Mouse (Mus musculus) neutrophil, adult 65 days (primary cell): ENCODE measurements around the gene Eppin. TPM values are rescaled to one million over a fixed set of nuclear protein-coding genes. Genes with fewer than 3 reads are reported as not detected.

ENCODE experiments used
- total RNA-seq: library from RNA; stranded (reverse); gene quantifications from 2 replicates; pipeline ENCODE4 v1.2.4, GENCODE M21; 2023

Eppin gene
- total RNA-seq, result not detected in 2 replicates

DNA sequence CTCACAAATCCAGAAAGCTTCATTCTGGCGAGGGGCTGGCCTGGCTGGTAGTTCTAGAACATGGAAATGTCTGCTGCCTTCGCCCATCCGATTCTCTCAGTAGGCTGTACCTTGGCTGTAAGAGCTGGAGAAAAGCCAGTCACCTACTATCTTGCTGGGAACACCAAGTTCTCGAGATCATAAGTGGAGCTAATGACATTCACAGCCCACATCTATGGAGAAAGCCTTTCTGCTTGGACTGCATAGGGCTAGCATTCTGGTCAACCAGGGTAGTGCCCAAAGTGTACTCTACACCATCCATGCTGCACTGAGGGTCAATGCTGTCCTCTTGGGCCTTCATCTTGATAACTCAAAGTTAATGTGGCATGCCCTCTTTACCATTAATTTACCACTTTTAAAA lies at the start of gene Eppin:
TSS of gene Eppin (minus strand) at position 101 of the 400 bp plus-strand sequence.

DNA sequence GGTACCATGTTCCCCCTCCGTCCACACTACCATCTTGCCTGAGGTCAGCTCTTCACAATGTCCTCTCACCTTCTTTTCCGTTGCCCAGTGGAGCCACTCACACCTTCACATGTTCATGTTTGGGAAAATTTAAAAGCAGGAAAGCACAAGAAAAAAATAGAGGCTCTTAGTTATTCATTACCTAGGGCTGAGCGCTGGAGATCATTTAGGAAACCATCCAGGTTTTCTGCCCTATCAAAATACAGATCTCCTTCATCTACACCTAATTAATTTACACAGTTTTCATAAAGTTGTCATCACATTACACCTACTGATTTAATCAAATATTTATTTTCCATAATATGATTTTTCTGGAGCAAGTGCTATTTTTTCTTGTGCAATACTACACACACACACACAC lies 45.3 kb upstream of the Eppin start, which contains the start of gene Wfdc16:
TSS of gene Wfdc16 (minus strand) at position 101 of the 400 bp plus-strand sequence.

DNA sequence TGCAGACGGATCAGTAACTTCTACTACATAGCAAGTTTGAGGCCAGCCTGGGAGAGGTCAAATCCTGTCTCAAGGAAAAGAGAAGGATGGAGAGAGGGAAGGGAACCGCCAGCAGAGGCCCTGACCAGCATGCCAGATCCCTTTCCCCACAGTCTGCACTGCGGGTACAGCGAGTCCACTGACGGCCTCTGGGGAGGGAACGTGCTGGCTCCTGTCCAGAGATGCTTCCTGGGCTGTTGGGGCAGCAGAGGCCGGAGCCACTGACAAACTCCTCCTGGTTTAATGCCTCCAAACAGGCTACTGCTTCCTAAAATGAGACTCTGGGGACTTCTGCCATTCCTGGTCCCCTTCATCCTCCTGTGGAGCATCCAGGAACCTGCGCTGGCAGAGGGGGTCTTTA lies 20.1 kb upstream of the Eppin start, which contains the start of the genes Wfdc6b and Wfdc8:
TSS of gene Wfdc6b (plus strand) at position 52 of the 400 bp plus-strand sequence.
TSS of gene Wfdc8 (minus strand) at position 156 of the 400 bp plus-strand sequence.

DNA sequence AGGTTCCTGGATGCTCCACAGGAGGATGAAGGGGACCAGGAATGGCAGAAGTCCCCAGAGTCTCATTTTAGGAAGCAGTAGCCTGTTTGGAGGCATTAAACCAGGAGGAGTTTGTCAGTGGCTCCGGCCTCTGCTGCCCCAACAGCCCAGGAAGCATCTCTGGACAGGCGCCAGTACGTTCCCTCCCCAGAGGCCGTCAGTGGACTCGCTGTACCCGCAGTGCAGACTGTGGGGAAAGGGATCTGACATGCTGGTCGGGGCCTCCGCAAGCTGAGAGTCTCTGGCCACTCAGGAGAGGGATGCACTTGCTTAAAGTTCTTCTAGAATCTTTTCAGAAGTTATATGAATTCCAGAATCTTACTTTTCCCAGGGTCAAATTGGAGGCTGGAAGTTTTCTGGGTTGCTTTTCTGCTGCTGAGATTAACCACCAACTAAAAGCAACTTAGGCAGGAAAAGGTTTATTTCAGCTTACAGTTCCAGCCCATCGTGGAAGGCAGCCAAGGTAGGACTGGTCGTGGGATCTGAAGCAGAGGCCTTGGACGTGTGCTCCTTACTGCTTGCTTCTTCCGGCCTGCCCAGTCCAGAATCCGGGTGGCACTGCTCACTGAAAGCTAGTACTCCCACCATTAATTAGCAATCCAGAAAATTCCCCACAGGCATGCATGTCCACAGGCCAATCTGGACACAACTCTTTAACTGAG lies 8.2 kb downstream of the Eppin start, which contains the start of gene Wfdc6a:
TSS of gene Wfdc6a (minus strand) at position 423 of the 701 bp plus-strand sequence.

DNA sequence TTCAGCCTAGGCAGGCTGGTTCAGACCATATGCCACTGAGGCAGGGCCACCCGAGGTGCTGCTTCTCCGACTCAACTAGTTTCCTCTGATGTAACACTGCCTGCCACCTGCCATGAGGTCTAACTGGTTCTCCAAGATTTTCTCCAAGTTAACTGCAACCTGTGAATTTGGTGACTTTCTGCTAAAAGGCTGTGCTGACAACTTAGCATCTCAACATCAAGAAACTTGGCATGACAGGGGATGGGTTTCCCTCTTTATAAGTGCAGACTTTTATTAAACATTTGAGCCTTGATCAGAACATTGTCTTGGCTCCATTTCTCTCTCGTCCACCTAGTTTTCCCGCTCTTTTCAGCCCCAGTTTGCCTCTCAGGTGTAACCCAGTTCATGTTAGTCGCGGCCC lies 20.0 kb downstream of the Eppin start, which contains the start of gene Spint3:
TSS of gene Spint3 (minus strand) at position 101 of the 400 bp plus-strand sequence.

DNA sequence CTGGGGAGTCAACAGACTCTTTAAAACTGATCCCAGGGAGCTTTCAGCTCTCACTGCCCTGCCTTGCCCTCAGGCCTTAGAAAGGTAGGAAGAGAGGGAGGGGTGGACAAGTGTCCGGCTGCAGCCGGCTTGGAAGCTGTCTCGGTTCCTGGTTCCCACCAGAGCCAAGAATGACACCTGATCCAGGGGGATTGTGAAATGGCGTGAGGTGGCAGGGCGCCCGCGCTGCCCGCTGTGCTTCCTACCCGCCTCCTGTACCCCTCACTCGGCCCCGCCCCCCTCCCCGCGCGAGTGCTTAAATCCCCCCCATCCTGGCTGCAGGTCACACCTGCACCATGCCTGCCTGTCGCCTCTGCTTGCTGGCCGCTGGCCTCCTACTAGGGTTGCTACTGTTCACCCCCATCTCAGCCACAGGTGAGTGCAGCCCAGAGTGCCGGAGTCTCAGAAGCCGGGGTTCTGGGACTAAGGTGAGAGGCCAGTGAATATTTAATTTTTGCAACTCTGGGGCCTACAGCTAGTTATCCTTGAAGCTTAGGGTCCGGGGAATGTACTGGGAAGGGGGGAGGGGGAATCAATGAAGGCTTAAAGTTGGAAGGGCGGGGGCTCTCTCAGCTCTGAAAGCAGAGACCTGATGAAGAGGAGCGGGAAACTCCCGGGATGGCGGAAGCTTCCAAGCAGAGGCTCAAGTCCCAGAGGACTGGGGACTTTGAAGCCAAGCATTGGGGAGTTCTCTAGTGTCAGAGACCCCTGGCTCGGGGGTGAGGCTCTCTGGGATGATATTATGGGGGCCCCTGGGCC lies 30.8 kb downstream of the Eppin start, which contains the start of gene Wfdc2:
TSS of gene Wfdc2 (plus strand) at position 23 of the 798 bp plus-strand sequence.

Other genes with a start within 250 kb of the Eppin start
- 705 and 906 TPM in 2 replicates for gene Slpi, start 204.5 kb downstream of the Eppin start, total RNA-seq
- not detected in 2 replicates for gene Rbpjl, start 190.5 kb downstream of the Eppin start, total RNA-seq
- gene Matn4, start 188.4 kb downstream of the Eppin start, total RNA-seq, result not detected in 2 replicates
- 1.4 and 5.3 TPM in 2 replicates for gene Sdc4, start 149.7 kb downstream of the Eppin start, total RNA-seq
- 32.7 and 33.5 TPM in 2 replicates for gene Sys1, start 136.6 kb downstream of the Eppin start, total RNA-seq
- gene Gm20458, start 132.6 kb downstream of the Eppin start, total RNA-seq, result 0.63 TPM in 1 of 2 replicates, not detected in the other
- not detected in 2 replicates for gene Trp53tg5, start 119.9 kb downstream of the Eppin start, total RNA-seq
- gene Dbndd2, start 107.5 kb downstream of the Eppin start, total RNA-seq, result 2.1 and 3.2 TPM in 2 replicates
- 42.1 and 46.4 TPM in 2 replicates for gene Pigt, start 96.1 kb downstream of the Eppin start, total RNA-seq
- not detected in 2 replicates for gene Wfdc2, start 31.2 kb downstream of the Eppin start, total RNA-seq
- not detected in 2 replicates for gene Spint3, start 20.1 kb downstream of the Eppin start, total RNA-seq
- not detected in 2 replicates for gene Wfdc6a, start 8.1 kb downstream of the Eppin start, total RNA-seq
- gene Wfdc6b, start 19.9 kb upstream of the Eppin start, total RNA-seq, result not detected in 2 replicates
- gene Wfdc8, start 20.0 kb upstream of the Eppin start, total RNA-seq, result not detected in 2 replicates
- gene Wfdc16, start 45.2 kb upstream of the Eppin start, total RNA-seq, result not detected in 2 replicates
- 7.5 and 8.1 TPM in 2 replicates for gene Wfdc10, start 62.5 kb upstream of the Eppin start, total RNA-seq
- gene Wfdc9, start 63.0 kb upstream of the Eppin start, total RNA-seq, result not detected in 2 replicates
- not detected in 2 replicates for gene Wfdc11, start 80.5 kb upstream of the Eppin start, total RNA-seq
- not detected in 2 replicates for gene Wfdc13, start 91.5 kb upstream of the Eppin start, total RNA-seq
- not detected in 2 replicates for gene Spint4, start 104.9 kb upstream of the Eppin start, total RNA-seq
- not detected in 2 replicates for gene Spint5, start 121.7 kb upstream of the Eppin start, total RNA-seq
- gene Wfdc3, start 152.3 kb upstream of the Eppin start, total RNA-seq, result not detected in 2 replicates
- gene Dnttip1, start 152.4 kb upstream of the Eppin start, total RNA-seq, result 34.5 and 42.9 TPM in 2 replicates
- gene Ube2c, start 176.3 kb upstream of the Eppin start, total RNA-seq, result 84.3 and 94.9 TPM in 2 replicates
- 0.73 TPM in 1 of 2 replicates, not detected in the other for gene Tnnc2, start 186.4 kb upstream of the Eppin start, total RNA-seq
- gene Snx21, start 192.2 kb upstream of the Eppin start, total RNA-seq, result 2.2 and 2.6 TPM in 2 replicates
- gene Acot8, start 211.3 kb upstream of the Eppin start, total RNA-seq, result 44.2 and 45.5 TPM in 2 replicates
- gene Zswim3, start 211.5 kb upstream of the Eppin start, total RNA-seq, result 1.5 and 1.7 TPM in 2 replicates
- 3.1 and 4.0 TPM in 2 replicates for gene Zswim1, start 229.1 kb upstream of the Eppin start, total RNA-seq
- not detected in 2 replicates for gene Spata25, start 234.9 kb upstream of the Eppin start, total RNA-seq
- gene Ctsa, start 239.3 kb upstream of the Eppin start, total RNA-seq, result 149 and 152 TPM in 2 replicates
- gene Neurl2, start 239.9 kb upstream of the Eppin start, total RNA-seq, result 0.66 and 1.6 TPM in 2 replicates